Mouse (Mus musculus): Measurements from ENCODE around the gene Tspear.

- TF ChIP-seq CTCF (IDR thresholded peaks at IDR 0.05) (no peak), EP300 (IDR thresholded peaks at IDR 0.05) (no peak)
Measured at GRCm38 (mm10) chr10:77769727-77770126, 83.4 kb downstream of the Tspear start.
